In the genomic region with DNA sequence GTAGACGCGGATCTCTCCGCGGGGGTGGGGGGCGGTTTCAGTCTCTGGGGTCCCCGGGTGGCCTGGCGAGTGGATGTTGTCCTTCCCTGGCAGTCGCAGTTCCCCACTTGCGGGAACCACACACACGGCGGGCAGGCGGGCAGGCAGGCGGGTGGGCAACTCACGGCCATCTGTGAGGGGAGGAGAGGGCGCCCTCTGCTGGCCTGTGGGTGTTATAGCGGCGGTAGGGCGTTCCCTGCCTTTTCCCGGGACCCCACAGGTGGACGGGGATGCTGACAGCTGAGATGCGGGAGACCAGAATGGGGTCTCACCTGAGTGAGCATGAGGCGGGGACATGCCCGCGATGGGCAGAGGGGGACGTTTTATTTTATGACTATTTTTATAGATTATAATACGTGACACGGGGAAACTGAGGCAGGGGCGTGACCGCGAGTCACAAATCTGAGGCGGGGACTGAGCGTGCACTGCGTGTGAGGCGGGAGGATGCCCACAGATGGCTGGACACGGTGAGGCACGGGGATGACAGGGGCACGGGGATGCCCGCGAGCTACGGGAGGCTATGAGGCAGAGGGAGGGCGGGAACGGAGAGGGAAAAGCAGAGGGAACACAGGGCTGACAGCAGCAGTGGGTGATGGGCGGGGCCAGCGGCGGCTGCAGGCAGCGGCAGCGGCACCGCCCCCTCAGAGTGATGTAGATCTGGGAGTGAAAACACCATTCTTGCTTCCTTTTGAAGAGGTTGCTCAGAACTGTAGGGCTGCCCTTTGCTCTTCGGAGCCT, we compare ENCODE assay signal across 8 mouse cellular contexts.
DNase-seq lines count a peak whose midpoint lies in the region; ATAC-seq and TF ChIP-seq lines count a peak whose summit lies in the region.

No protein-coding gene starts in this region.

- H3K4me1 ChIP-seq in kidney, embryonic 14.5 days (ENCODE audit: control insufficient read depth, insufficient read depth, low read length): no peaks in the 10 kb centered on the region
- no peaks in the 10 kb centered on the region for H3K4me1 ChIP-seq in midbrain, postnatal 0 days (ENCODE audit: insufficient read depth, low read length)
- H3K4me1 ChIP-seq in thymus, adult 2 months (replicated peaks; ENCODE audit: control insufficient read depth, insufficient read depth, low read length): peaks cover 4% of the 10 kb centered on the region; the same call in 1 of the 2 replicates

- no peaks in the 10 kb centered on the region for H3K9me3 ChIP-seq in kidney, embryonic 14.5 days (ENCODE audit: control insufficient read depth, low read length)
- H3K9me3 ChIP-seq in midbrain, postnatal 0 days (ENCODE audit: low read length): no peaks in the 10 kb centered on the region

- TF ChIP-seq CTCF in midbrain, postnatal 0 days (IDR thresholded peaks at IDR 0.05): peak; percentile 90
- TF ChIP-seq CTCF in thymus, adult 2 months (IDR thresholded peaks at IDR 0.05; ENCODE audit: borderline replicate concordance, control insufficient read depth, extremely low read depth, insufficient read depth, low read length, poor library complexity): peak; percentile 73; the same call in 1 of the 2 replicates

- ATAC-seq in granulocyte monocyte progenitor cell, adult 5-6 weeks (replicated peaks; ENCODE audit: poor library complexity, severe bottlenecking): peak; percentile 75
- peak; percentile 88 for ATAC-seq in kidney, embryonic 14.5 days (ENCODE audit: low FRiP score, low TSS enrichment)
- peak; percentile 91 for ATAC-seq in midbrain, postnatal 0 days (ENCODE audit: low FRiP score)

- no peak overlapping the region for H3K27ac ChIP-seq in kidney, embryonic 14.5 days (ENCODE audit: low read depth, low read length)
- H3K27ac ChIP-seq in midbrain, postnatal 0 days (ENCODE audit: low read depth, low read length): peak overlapping the region; percentile 43; the same call in 1 of the 2 replicates
- H3K27ac ChIP-seq in thymus, adult 2 months (ENCODE audit: control insufficient read depth, insufficient read depth, low read length): no peak overlapping the region

- TF ChIP-seq POLR2A in thymus, adult 2 months (IDR thresholded peaks at IDR 0.05; ENCODE audit: control insufficient read depth, extremely low read depth, insufficient read depth, low read length, poor library complexity): no peak

- WGBS in kidney, embryonic 14.5 days: 2% methylated on average over 44 of the region's 49 CpGs
- 3% methylated on average over 48 of the region's 49 CpGs for WGBS in midbrain, postnatal 0 days
- WGBS in thymus, adult 2 months: 7% methylated on average over 49 of the region's 49 CpGs

- peak overlapping the region; percentile 45 for H3K4me3 ChIP-seq in kidney, embryonic 14.5 days (ENCODE audit: low read length)
- H3K4me3 ChIP-seq in midbrain, postnatal 0 days (ENCODE audit: low read depth, low read length): peak overlapping the region; percentile 49
- peak overlapping the region; percentile 20 for H3K4me3 ChIP-seq in thymus, adult 2 months (ENCODE audit: control insufficient read depth, insufficient read depth, low read length)

- peak overlapping the region; percentile 40; the same call in 1 of the 2 replicates for H3K9ac ChIP-seq in kidney, embryonic 14.5 days (ENCODE audit: low read depth, low read length)
- peak overlapping the region; percentile 73 for H3K9ac ChIP-seq in midbrain, postnatal 0 days (replicated peaks; ENCODE audit: low read length, poor library complexity, severe bottlenecking)

- peak overlapping the region; percentile 72 for H3K4me2 ChIP-seq in kidney, embryonic 14.5 days (replicated peaks; ENCODE audit: low read depth, low read length)
- peak overlapping the region; percentile 75 for H3K4me2 ChIP-seq in midbrain, postnatal 0 days (ENCODE audit: low read depth, low read length, poor library complexity, severe bottlenecking)

- DNase-seq in urinary bladder, postnatal 14 days (ENCODE audit: low spot score): peak; percentile 31
- no peak for DNase-seq in urinary bladder, adult 2 months (ENCODE audit: low spot score)
- DNase-seq in embryo, embryonic 10 days (ENCODE audit: low spot score): peak; percentile 81
- DNase-seq in liver: peak; percentile 47
- peak; percentile 68 for DNase-seq in midbrain, postnatal 0 days (ENCODE audit: low spot score)
- DNase-seq in thymus, adult 2 months: peak; percentile 56

- H3K27me3 ChIP-seq in kidney, embryonic 14.5 days (ENCODE audit: control insufficient read depth, insufficient read depth, low read length): no peaks in the 10 kb centered on the region
- no peaks in the 10 kb centered on the region for H3K27me3 ChIP-seq in midbrain, postnatal 0 days (ENCODE audit: insufficient read depth, low read length)
- H3K27me3 ChIP-seq in thymus, adult 2 months (ENCODE audit: control insufficient read depth, insufficient read depth, low read length): no peaks in the 10 kb centered on the region

- H3K36me3 ChIP-seq in kidney, embryonic 14.5 days (ENCODE audit: control insufficient read depth, insufficient read depth, low read length): no peaks in the 10 kb centered on the region
- H3K36me3 ChIP-seq in midbrain, postnatal 0 days (ENCODE audit: insufficient read depth, low read length): no peaks in the 10 kb centered on the region
- H3K36me3 ChIP-seq in thymus, adult 2 months (ENCODE audit: control insufficient read depth, insufficient read depth, low read length): no peaks in the 10 kb centered on the region
